Mouse (Mus musculus): ENCODE data around the gene Pmf1.

DNA sequence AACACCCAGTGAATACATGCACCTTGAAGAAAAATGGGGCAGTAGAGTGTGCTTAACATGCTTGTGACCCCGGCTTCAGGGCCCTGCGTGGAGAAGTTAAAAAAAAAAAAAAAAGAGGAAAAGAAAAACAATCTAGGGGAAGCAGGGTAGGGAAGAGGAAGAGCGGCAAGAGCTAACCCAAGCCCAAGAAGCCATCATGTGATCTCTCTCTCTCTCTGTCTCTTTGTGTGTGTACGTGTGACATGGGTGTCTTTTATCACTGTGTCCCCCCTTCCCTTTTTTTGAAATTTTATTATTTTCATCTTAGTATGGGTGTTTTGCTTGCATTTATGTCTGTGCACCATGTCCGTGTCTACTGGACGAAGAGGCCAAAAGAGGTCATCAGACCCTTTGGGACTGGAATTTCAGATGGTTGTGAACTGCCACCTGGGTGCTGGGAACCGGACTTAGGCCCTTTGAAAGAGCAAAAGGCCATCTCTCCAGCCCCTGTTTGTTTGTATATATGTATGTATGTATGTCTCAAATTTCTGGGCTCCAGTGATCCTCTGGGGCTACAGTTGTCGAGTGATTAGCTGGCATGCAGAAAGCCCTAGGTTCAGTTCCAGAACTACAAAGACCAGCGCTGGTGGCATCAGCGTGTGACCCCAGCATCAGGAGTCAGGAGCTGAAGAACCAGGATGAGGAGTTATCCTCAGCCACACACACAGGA is 6.5 kb downstream of the Pmf1 start:
- TF ChIP-seq CTCF (IDR thresholded peaks at IDR 0.05; ENCODE audit: borderline replicate concordance, insufficient read depth, low read length) (no peak), POLR2A (IDR thresholded peaks at IDR 0.05; ENCODE audit: low read depth, low read length) (no peak)
